9 mouse cellular contexts compared by ENCODE assay signal in the genomic region with DNA sequence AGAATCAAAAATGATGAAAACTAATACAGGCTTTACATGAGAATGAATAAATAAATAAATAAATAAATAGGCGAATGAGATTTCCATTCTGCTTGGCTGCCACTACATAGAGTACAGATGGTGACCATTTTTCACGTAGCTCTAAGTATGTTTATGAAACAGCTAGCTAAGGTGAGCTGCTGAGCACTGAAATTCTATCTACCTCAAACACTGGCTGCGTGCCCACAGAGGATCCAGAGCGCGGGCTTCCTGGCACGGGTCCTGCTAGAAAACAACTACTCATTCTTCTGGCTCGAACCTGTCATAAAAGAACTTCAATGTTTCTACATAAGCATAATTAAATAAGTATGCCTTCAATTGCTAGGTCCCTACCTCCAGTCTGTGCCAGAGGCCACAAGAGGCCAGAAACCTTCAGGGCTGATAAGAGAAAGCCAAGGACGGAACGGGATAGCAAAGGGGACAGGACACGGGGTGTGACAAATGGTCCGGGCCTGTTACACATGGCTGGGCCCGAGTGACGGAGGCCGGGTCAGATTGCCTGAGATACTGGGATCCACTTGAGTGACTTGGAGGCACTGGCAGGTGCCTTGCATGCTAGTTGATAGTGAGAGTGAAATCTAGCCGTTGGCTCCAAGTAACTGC. TPM values are rescaled to one million over a fixed set of nuclear protein-coding genes. Genes with fewer than 3 reads are reported as not detected.
A peak's percentile ranks its signal among the peaks of the same experiment; 100 is the strongest.
DNase-seq lines count a peak whose midpoint lies in the region; ATAC-seq lines count a peak whose summit lies in the region.
"Had no signal": no experiment of that assay in that cellular context is flagged by ENCODE, and none has a peak within 500 bp of the region (broad histone marks: within the 10 kb centered on the region; RNA-seq: fewer than 3 reads in every experiment).

No protein-coding gene starts in this region.

- peak overlapping the region; percentile 63 for H3K27ac ChIP-seq in embryonic facial prominence, embryonic 13.5 days
- H3K27ac ChIP-seq in kidney, embryonic 16.5 days (ENCODE audit: low read length): peak overlapping the region; percentile 57
- H3K27ac ChIP-seq: heart, adult 2 months had no signal

- no peaks in the 10 kb centered on the region for H3K27me3 ChIP-seq in embryonic facial prominence, embryonic 13.5 days
- H3K27me3 ChIP-seq in kidney, embryonic 16.5 days (ENCODE audit: insufficient read depth, low read length): no peaks in the 10 kb centered on the region

- no peak overlapping the region for H3K4me3 ChIP-seq in embryonic facial prominence, embryonic 13.5 days
- no peak overlapping the region for H3K4me3 ChIP-seq in kidney, embryonic 16.5 days (ENCODE audit: low read length)
- H3K4me3 ChIP-seq: heart, adult 2 months had no signal

- peaks cover 32% of the 10 kb centered on the region for H3K4me1 ChIP-seq in embryonic facial prominence, embryonic 13.5 days
- peaks cover 34% of the 10 kb centered on the region for H3K4me1 ChIP-seq in kidney, embryonic 16.5 days (ENCODE audit: insufficient read depth, low read length)

- peak; percentile 57; the same call in 1 of the 2 replicates for ATAC-seq in embryonic facial prominence, embryonic 13.5 days (ENCODE audit: insufficient number of reproducible peaks, insufficient read depth, low FRiP score, low TSS enrichment, low read depth)
- ATAC-seq in kidney, embryonic 16.5 days (ENCODE audit: low FRiP score, low TSS enrichment): peak; percentile 93
- ATAC-seq in megakaryocyte, adult 5-6 weeks (ENCODE audit: poor library complexity, severe bottlenecking): no peak
- no peak for ATAC-seq in CD4-positive, CD25-positive, alpha-beta regulatory T cell, adult 4 months

- no peaks in the 10 kb centered on the region for H3K9me3 ChIP-seq in embryonic facial prominence, embryonic 13.5 days
- H3K9me3 ChIP-seq in kidney, embryonic 16.5 days (ENCODE audit: low read length): no peaks in the 10 kb centered on the region

- H3K36me3 ChIP-seq in embryonic facial prominence, embryonic 13.5 days: no peaks in the 10 kb centered on the region
- H3K36me3 ChIP-seq in kidney, embryonic 16.5 days (ENCODE audit: insufficient read depth, low read length): no peaks in the 10 kb centered on the region

- H3K4me2 ChIP-seq in embryonic facial prominence, embryonic 13.5 days: peak overlapping the region; percentile 26
- peak overlapping the region; percentile 39 for H3K4me2 ChIP-seq in kidney, embryonic 16.5 days (replicated peaks; ENCODE audit: low read depth, low read length)

- peak; percentile 37 to 38 for DNase-seq in right cerebral cortex, postnatal 10 days (ENCODE audit: low spot score in 2 of 2)
- no peak for DNase-seq in right cerebral cortex, postnatal 36 days (ENCODE audit: low spot score in 2 of 2)
- DNase-seq in testis, postnatal 10 days (ENCODE audit: low spot score): peak; percentile 74
- no peak for DNase-seq in thymus, postnatal 36 days

- H3K9ac ChIP-seq in embryonic facial prominence, embryonic 13.5 days: no peak overlapping the region
- no peak overlapping the region for H3K9ac ChIP-seq in kidney, embryonic 16.5 days (replicated peaks; ENCODE audit: low read length)

- 44% methylated on average over 15 of the region's 15 CpGs for WGBS in embryonic facial prominence, embryonic 13.5 days
- 31% methylated on average over 15 of the region's 15 CpGs for WGBS in kidney, embryonic 16.5 days

RNA-seq across cellular contexts. Expression of gene Galnt7, which starts 37.7 kb away (rescaled TPM):
- 15.7 and 17.0 TPM in 2 replicates for polyA plus RNA-seq in embryonic facial prominence, embryonic 13.5 days (2015; fragmentation: Nextera tagmentation; extraction: Ambion mirVana)
- 22.4 and 23.7 TPM in 2 replicates for polyA plus RNA-seq in kidney, embryonic 16.5 days (2015; fragmentation: Nextera tagmentation; extraction: Ambion mirVana)
- 12.3 and 16.4 TPM in 2 replicates for total RNA-seq in megakaryocyte, adult 5-6 weeks (2015)
- 13.0 and 18.1 TPM in 2 replicates for total RNA-seq in megakaryocyte, adult 5-6 weeks (2017)
- 10 to 100 TPM; 29.7 to 36.7 TPM for polyA plus RNA-seq in CD4-positive, CD25-positive, alpha-beta regulatory T cell, adult 4 months (2017; shearing (Covaris generic))

Comparison
In these comparisons a context has a peak if more than half of its experiments do, and no peak if none do; other contexts are left out.
1. DNase-seq: peak in right cerebral cortex, postnatal 10 days (2 of 2) and testis, postnatal 10 days (single experiment); none in right cerebral cortex, postnatal 36 days (0 of 2) and thymus, postnatal 36 days (0 of 2).
2. ATAC-seq: peak in embryonic facial prominence, embryonic 13.5 days (single experiment) and kidney, embryonic 16.5 days (single experiment); none in megakaryocyte, adult 5-6 weeks (single experiment) and CD4-positive, CD25-positive, alpha-beta regulatory T cell, adult 4 months (single experiment).